Mouse (Mus musculus) right cerebral cortex, postnatal 25 days (tissue): ENCODE data around the gene Ubtd1.

Source experiments
- DNase-seq: peaks from one replicate; pipeline ENCODE4 v3.0.0; 2022

Gene Ubtd1

GRCm38 (mm10) chr19:42022542-42022848, 40.9 kb downstream of the Ubtd1 start:
- DNase-seq: no peak

GRCm38 (mm10) chr19:42026158-42026557, 44.6 kb downstream of the Ubtd1 start:
- DNase-seq: peak; percentile 70

- DNase-seq: no peak
Measured at GRCm38 (mm10) chr19:42031112-42031511, 49.5 kb downstream of the Ubtd1 start.

GRCm38 (mm10) chr19:42033611-42034010, 52.0 kb downstream of the Ubtd1 start:
- no peak for DNase-seq

- DNase-seq: no peak
Measured at GRCm38 (mm10) chr19:42034146-42034775, 52.7 kb downstream of the Ubtd1 start.

- DNase-seq: no peak
Measured at GRCm38 (mm10) chr19:42034881-42035455, 53.4 kb downstream of the Ubtd1 start.

- DNase-seq: peak; percentile 73
Measured at GRCm38 (mm10) chr19:42035456-42036248, 54.1 kb downstream of the Ubtd1 start, which contains the start of gene Ankrd2. Ankrd2 (plus strand) TSS chr19:42036000.

GRCm38 (mm10) chr19:42036357-42036756, 54.8 kb downstream of the Ubtd1 start:
- DNase-seq: no peak

- DNase-seq: no peak
Measured at GRCm38 (mm10) chr19:42037167-42037702, 55.7 kb downstream of the Ubtd1 start.

GRCm38 (mm10) chr19:42038310-42038709, 56.7 kb downstream of the Ubtd1 start:
- no peak for DNase-seq

- no peak for DNase-seq
Measured at GRCm38 (mm10) chr19:42043988-42044387, 62.4 kb downstream of the Ubtd1 start.

GRCm38 (mm10) chr19:42045269-42046102, 63.9 kb downstream of the Ubtd1 start, which contains the start of gene Hoga1:
Hoga1 (plus strand) TSS chr19:42045610.
- peak; percentile 22 for DNase-seq

- no peak for DNase-seq
Measured at GRCm38 (mm10) chr19:42050251-42050650, 68.7 kb downstream of the Ubtd1 start.

GRCm38 (mm10) chr19:42051351-42051750, 69.8 kb downstream of the Ubtd1 start:
- no peak for DNase-seq

GRCm38 (mm10) chr19:42051948-42052347, 70.4 kb downstream of the Ubtd1 start, which contains the start of gene 4933411K16Rik:
4933411K16Rik (plus strand) TSS chr19:42052248.
- no peak for DNase-seq

- no peak for DNase-seq
Measured at GRCm38 (mm10) chr19:42054255-42054654, 72.7 kb downstream of the Ubtd1 start.

GRCm38 (mm10) chr19:42055881-42056280, 74.3 kb downstream of the Ubtd1 start:
- no peak for DNase-seq

GRCm38 (mm10) chr19:42056719-42057409, 75.3 kb downstream of the Ubtd1 start:
- no peak for DNase-seq

- no peak for DNase-seq
Measured at GRCm38 (mm10) chr19:42058426-42058825, 76.9 kb downstream of the Ubtd1 start.

- no peak for DNase-seq
Measured at GRCm38 (mm10) chr19:42061443-42061842, 79.9 kb downstream of the Ubtd1 start.

GRCm38 (mm10) chr19:42068441-42069240, 87.1 kb downstream of the Ubtd1 start:
- no peak for DNase-seq
